Mouse (Mus musculus) ES-CJ7 (cell line): ENCODE measurements at regions not wholly inside any gene's neighbourhood (a gene's known extent, or its start where the extent isn't known, plus 50 kb on each side); places are given as distances from the start of the nearest gene placed in this dataset.

ENCODE experiments used
- DNase-seq: peaks from one replicate; pipeline ENCODE4 v3.0.0; 2011; ENCODE audit warnings: low read depth, low spot score

- peak; percentile 28 for DNase-seq
Measured at GRCm38 (mm10) chrX:137424259-137424658, 146.1 kb upstream of the Il1rapl2 start.
